20 mouse cellular contexts compared by ENCODE assay signal in the genomic region with DNA sequence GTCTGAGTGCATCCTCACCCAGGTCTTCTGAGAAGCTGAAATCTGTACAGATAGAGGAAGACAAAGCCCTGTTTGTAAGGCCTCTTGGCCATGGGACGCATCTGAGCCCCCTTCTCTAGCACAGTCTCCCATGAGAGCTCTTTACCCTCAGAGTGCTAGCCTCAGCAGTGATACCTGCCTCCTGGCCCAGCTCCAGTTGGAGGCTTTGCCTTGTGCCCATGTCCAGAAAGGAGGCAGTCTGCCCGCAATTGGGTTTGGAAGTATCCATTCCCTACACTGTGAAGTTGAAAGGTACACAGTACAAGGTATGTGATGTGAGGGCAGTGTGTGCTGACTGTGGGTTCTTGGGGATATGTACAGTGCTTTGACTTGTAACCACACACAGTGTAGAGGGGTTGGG.
DNase-seq lines count a peak whose midpoint lies in the region; TF ChIP-seq lines count a peak whose summit lies in the region.
"Had no signal": no experiment of that assay in that cellular context is flagged by ENCODE, and none has a peak within 500 bp of the region (broad histone marks: within the 10 kb centered on the region; RNA-seq: fewer than 3 reads in every experiment).

No protein-coding gene starts in this region.

- peak overlapping the region; percentile 20 for H3K27ac ChIP-seq in testis, adult 2 months (ENCODE audit: control insufficient read depth, insufficient read depth, low read depth, low read length)
- H3K27ac ChIP-seq: embryonic facial prominence, embryonic 13.5 days; embryonic facial prominence, embryonic 15.5 days; forebrain, embryonic 10.5 days; forebrain, embryonic 12.5 days had no signal

- H3K36me3 ChIP-seq in testis, adult 2 months (ENCODE audit: control insufficient read depth, insufficient read depth, low read length): no peaks in the 10 kb centered on the region
- H3K36me3 ChIP-seq: embryonic facial prominence, embryonic 13.5 days; embryonic facial prominence, embryonic 15.5 days; forebrain, embryonic 10.5 days; forebrain, embryonic 12.5 days; G1E had no signal

- no peaks in the 10 kb centered on the region for H3K27me3 ChIP-seq in testis, adult 2 months (ENCODE audit: control insufficient read depth, insufficient read depth, low read length)
- H3K27me3 ChIP-seq: embryonic facial prominence, embryonic 13.5 days; embryonic facial prominence, embryonic 15.5 days; forebrain, embryonic 12.5 days; Patski had no signal

- TF ChIP-seq POLR2A in testis, adult 2 months (IDR thresholded peaks at IDR 0.05; ENCODE audit: control insufficient read depth, low read depth, low read length): no peak

- peaks cover 5% of the 10 kb centered on the region for H3K4me1 ChIP-seq in testis, adult 2 months (ENCODE audit: control insufficient read depth, insufficient read depth, low read length)
- H3K4me1 ChIP-seq: embryonic facial prominence, embryonic 13.5 days; embryonic facial prominence, embryonic 15.5 days; forebrain, embryonic 10.5 days; forebrain, embryonic 12.5 days had no signal

- peak; percentile 45 to 55 for DNase-seq in cerebellum, postnatal 10 days
- no peak for DNase-seq in cerebellum, adult 8-10 months
- peak; percentile 63 to 73 for DNase-seq in cerebellum, postnatal 25 days
- no peak for DNase-seq in cerebellum, adult 11 months
- no peak for DNase-seq in testis, postnatal 14 days (ENCODE audit: low spot score)
- DNase-seq in c-Kit-positive CD71-positive TER-119-positive erythroid progenitor cells, embryonic 14.5 days (ENCODE audit: low spot score): no peak
- DNase-seq: adrenal gland, adult 8-10 months; adrenal gland, postnatal 14 days; adrenal gland, postnatal 36 days; B cell, adult 2 months; cerebellum, adult 9-11 months; embryo, embryonic 11 days had no signal

- no peak for TF ChIP-seq CTCF in testis, adult 2 months (IDR thresholded peaks at IDR 0.05; ENCODE audit: control insufficient read depth, insufficient read depth, insufficient replicate concordance, low read depth, low read length)

- peak overlapping the region; percentile 87 for H3K4me3 ChIP-seq in testis, adult 2 months (ENCODE audit: control insufficient read depth, low read depth, low read length)
- H3K4me3 ChIP-seq: embryonic facial prominence, embryonic 13.5 days; embryonic facial prominence, embryonic 15.5 days; erythroblast, embryonic 14.5 days; forebrain, embryonic 10.5 days; forebrain, embryonic 12.5 days had no signal

Comparison
In these comparisons a context has a peak if more than half of its experiments do, and no peak if none do; other contexts are left out.
1. DNase-seq: peak in cerebellum, postnatal 10 days (2 of 2) and cerebellum, postnatal 25 days (2 of 2); none in cerebellum, adult 8-10 months (single experiment), cerebellum, adult 11 months (single experiment), testis, postnatal 14 days (single experiment) and c-Kit-positive CD71-positive TER-119-positive erythroid progenitor cells, embryonic 14.5 days (single experiment).